Mouse (Mus musculus): ENCODE measurements around the gene Enah.

DNA sequence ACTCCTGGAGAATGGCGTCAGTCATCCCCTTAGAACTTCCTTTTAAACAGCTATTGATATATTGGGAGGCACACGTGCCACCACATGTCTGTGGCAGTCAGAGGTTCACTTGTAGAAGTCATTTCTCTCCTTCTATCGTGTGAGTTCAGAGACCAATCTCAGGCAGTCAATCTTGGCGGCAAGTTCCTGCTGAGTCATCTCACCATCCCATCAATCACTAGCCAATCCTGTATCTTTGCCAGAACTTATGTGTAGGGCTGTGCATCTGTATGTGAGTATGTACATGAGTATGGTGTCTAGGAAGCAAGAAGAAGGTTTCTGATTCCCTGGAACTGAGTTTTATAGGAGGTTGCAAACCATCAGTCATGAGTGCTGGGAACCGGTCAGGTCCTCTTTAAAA lies 40.0 kb upstream of the Enah start:
- TF ChIP-seq CTCF (IDR thresholded peaks at IDR 0.05; ENCODE audit: low read depth, low read length) (no peak), POLR2A (IDR thresholded peaks at IDR 0.05; ENCODE audit: extremely low read depth, insufficient read depth, low read length) (no peak)
